Mouse (Mus musculus): ENCODE data around the gene Tsnax.

The Tsnax gene

DNA sequence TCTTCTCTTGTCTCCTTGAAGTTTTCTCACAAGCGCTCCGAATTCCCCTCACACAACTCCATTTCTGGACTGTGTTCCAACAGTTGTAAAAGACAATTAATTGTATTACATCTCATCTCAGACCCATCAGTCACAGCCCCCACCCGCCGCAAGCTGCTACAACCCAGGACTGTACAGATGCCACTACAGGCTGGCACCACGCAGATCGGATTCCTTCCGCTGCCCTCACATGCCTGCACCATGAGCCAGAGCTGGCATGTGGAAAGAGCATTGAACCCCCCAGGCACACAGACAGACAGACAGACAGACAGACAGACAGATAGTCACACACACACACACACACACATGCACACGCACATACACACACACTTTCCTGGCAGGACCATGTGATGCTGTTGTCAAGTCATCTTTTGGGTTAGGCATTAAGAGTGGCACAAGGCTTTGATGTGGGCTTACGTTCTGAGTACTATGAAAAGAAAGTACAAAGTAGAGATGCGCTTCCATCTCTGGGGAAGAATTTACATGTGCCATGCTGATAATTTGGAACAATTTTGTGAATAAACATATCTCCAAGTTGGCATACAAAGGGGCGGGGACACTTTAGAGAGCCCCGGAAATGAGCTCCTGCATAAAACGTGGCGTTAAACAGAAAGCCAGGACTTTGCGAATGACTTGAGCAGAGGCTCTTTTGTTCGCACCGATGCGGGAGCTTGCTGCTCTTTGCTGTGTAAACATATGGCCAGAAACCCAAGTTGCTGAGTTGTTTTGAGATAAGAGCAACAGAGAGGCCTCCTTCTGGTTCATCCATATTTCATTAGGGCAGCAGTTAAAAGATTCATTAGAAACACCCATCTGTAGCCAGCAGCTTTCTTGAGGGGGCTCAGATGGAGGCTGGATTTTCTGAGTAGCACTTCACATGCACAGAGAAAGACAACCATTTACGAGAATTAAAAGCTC lies 67.9 kb downstream of the Tsnax start:
- DNase-seq (ENCODE audit: low spot score in 2 of 2): no peak

DNA sequence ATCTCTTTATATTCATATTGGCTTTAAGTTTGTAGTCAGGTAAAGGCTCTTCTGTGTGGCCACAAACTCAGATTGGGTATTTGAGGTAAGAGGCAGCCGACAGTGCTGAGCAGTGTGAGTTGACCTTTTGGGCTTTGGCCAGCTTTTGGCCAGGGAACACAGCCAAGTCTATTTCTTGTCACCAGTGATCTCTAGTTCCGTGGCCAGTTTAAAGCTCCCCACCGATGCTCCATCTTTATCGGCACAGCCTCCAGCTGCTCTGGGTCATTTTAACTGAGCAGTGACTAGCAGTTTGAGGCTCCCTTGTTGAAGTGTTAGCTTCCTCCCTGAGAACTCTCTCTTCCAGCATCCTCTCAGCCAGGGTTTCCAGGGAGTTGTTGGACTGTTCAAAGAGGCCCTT lies 70.9 kb downstream of the Tsnax start:
- DNase-seq (ENCODE audit: low spot score in 2 of 2): peak in 1 of 2 experiments; percentile 10
